Mouse (Mus musculus): ENCODE measurements around the gene Slc25a22.

DNA sequence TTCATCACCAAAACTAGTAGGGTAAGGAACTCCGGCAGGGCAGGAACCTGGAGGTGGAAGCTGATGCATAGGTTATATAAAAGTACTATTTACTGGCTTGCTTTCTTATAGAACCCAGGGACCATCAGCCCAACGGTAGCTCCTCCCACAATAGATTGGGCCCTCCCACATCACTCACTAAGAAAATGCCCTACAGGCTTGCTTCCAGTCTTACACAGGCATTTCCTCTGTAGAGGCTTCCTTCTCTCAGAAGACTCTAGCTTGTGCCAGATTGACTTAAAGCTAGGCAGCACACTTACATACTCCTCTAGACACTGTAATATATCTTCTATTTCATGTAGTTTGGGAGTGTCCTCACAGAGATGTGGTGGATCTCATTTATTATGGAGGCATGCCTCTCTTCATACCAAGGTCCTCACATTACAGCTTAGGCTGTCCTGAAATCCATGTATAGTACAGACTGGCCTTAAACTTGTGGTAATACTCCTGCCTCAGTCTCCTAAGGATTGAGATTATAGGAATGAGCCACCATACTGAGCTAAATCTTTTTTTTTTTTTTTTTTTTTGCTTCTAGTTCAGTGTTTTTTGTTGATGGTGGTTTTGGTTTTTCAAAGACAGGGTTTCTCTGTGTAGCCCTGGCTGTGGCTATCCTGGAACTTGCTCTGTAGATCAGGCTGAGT lies 49.7 kb downstream of the Slc25a22 start:
- TF ChIP-seq USF1 (IDR thresholded peaks at IDR 0.05; ENCODE audit: low read depth, low read length) (no peak), POLR2A (IDR thresholded peaks at IDR 0.05; ENCODE audit: low read depth, low read length) (no peak), CHD1 (IDR thresholded peaks at IDR 0.05; ENCODE audit: low read depth, low read length) (no peak), GABPA (IDR thresholded peaks at IDR 0.05; ENCODE audit: insufficient replicate concordance, low read depth, low read length) (no peak), CTCF (conservative IDR thresholded peaks at IDR 0.05 in 1 of 2, IDR thresholded peaks at IDR 0.05 in 1 of 2; ENCODE audit: low read depth in 2 of 2, low read length in 2 of 2) (no peak), E2F4 (IDR thresholded peaks at IDR 0.05; ENCODE audit: insufficient replicate concordance, low read depth, low read length) (no peak), BHLHE40 (IDR thresholded peaks at IDR 0.05; ENCODE audit: low read depth, low read length) (no peak), TCF12 (IDR thresholded peaks at IDR 0.05; ENCODE audit: low read depth, low read length) (no peak), ETS1 (conservative IDR thresholded peaks at IDR 0.05; ENCODE audit: low read depth, low read length) (no peak), MYC (IDR thresholded peaks at IDR 0.05; ENCODE audit: low read depth, low read length) (no peak), RAD21 (IDR thresholded peaks at IDR 0.05; ENCODE audit: low read depth, low read length) (no peak), ELF1 (IDR thresholded peaks at IDR 0.05; ENCODE audit: low read depth, low read length) (no peak), TBP (conservative IDR thresholded peaks at IDR 0.05; ENCODE audit: low read depth, low read length) (no peak), MAX (IDR thresholded peaks at IDR 0.05; ENCODE audit: low read length) (no peak)

Measured in CH12.LX (cell line).